Mouse (Mus musculus): ENCODE measurements around the gene Add3.

Gene Add3

DNA sequence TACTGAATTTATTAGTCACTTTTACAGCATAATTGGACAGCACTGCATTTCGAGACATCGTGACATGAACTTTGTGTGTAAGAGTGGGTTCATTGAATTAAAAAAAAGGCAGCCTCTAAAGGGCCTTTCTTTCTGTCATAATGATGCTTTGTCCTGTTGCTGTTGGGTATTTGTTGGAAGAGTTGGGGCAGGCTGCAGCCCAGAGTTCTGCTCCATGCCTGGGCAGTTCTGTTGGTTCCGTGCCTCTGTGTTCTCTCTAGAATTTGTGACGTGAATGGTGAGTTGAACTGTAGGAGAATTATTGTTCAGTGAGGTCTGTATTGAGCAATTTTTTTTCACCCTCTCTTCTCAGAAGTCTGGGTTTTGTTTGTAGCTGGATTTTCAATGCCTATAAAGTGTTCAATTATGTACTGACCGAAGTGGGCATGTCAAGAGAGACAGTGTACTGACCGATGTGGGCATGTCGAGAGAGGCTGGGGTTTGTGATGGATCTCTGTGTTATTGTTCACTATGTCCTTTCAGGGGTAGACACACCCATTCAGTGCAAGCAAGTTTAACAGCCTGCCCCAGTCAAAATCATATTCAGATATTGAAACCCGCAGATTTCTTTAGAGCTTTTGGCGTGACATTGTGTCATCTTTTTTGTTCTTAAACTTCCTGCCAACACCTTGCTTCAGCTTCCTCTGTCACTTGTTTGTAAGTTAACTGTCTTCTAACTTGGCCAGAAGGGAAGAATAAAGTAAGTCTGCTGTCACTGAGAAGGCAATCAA is 54.7 kb downstream of the Add3 start:
- no peak for DNase-seq

DNA sequence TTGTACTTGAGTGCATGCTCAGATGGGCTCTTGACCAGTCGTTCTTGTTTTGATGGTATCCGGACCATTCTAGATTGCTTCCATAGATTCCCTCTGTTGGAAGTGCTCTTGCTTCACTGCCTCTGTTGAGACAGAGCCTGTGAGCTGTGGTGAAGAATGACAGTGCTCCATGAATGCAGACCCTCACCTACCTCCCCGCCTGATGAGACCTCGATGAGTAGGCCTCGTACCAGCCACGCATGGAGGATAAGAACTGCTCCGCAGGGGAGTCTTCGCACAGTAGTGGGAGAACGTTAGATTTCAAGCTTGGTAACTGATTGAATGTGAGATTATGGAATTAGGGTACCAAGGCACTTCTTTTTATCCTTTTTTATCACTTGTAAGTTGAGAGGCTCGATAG is 56.7 kb downstream of the Add3 start:
- no peak for DNase-seq

DNA sequence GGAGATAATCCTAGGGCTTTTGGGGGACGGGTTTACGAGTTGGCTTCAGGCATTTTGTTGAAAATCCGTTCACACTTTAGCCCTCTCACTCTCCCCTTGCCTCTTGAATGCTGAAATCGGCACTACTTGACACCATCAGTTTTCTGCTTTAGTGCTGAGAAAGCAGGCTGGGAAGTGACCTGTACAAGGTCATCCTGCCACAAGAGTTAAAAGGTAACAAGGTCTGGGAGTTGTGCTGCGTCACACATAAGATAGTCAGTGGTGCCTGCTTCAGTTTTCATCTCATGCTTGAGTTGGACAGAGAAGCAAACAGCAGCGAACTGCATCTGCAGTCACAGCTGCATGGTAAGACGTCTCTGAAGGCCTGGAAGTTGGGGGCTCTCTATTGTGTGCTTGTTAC is 57.5 kb downstream of the Add3 start:
- peak; percentile 42 to 54 for DNase-seq

DNA sequence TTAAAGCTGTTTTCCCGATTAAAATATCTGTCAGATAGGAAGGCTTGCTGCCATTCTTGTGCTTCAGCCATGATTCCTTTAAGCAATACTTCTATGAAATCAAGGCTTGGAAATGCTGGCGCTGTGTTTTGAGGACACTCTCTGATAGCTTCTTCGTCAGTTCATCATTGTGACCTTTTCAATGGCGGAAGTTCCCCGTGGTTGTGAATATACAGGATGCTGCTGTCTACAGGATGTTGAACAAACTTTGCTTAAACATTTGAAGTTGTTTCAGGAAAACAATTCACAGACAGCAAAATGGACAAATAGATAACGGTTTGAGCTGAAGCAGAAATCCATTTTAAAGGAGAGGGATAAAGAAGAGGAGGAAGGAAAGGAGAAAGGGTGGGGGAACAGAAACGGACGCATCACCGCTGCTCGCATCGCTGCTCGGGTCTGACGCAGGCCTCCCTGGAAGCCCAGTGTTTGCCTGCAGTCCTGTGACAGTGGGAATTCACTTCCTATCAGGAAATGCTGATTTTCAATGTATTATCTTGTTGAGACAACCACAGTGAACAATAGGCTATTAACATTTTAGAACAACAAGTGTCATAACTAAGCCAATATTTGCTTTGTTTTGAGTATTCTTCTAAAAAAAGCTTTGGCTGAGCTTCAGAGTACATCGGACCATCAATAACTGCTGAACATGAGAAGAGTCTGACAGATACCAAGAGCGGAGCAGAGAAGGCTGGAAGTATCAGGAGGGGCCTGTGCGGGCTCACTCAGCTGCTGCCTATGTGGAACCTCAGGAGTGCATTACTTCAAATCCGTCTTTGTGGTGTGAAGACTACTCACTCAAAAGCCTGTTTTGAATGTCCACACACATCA is 58.7 kb downstream of the Add3 start:
- DNase-seq: peak in 1 of 2 experiments; percentile 45

DNA sequence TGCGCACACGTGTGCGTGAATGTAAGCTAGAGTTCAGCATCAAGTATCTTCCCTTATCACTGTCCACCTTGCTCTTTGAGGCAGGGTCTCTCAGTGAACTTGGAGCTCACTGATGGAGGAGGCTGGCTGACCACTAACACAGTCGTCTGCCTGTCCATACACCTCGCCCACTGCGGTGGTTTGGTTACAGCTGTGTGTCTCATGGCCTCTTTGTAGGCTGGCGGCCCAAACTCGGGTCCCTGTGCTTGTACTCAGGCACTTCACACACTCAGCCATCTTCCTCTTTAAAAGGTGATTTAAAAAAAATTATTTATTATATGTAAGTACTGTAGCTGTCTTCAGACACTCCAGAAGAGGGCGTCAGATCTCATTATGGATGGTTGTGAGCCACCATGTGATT is 59.5 kb downstream of the Add3 start:
- DNase-seq: no peak

DNA sequence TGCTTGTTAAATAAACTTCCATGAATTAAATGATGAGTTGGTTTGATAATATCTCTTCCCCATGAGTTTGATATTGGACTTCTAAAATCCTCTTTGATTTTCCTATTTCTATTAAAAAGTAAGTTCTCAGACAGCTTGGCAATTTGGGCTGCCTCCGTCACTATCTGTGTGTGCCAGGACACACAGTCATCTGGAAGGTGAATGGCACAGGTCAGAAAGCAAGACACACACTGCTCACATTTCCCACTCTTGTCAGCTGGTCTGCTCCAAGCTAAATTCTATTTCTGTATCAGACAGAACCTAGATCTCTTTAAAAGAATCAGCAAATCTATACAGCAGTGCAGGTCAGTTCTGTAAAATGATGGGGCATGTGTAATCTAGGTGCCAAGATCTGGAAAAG is 61.9 kb downstream of the Add3 start:
- DNase-seq: no peak

DNA sequence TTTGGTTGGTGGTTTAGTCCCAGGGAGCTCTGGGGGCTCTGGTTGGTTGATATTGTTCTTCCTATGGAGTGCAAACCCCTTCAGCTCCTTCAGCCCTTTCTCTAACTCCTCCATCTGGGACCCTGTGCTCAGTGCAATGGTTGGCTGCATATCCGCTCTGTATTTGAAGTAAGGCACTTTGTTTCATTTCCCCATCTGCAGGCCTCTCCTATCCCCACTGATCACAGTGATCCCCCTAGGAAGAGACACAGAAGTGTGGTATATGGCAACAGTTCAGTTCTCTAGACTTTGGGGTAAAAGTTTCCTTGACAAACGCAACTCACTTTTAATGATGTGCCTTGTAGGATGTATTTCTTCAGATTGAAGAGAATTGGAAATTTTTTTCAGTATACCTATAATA is 66.7 kb downstream of the Add3 start:
- no peak for DNase-seq

DNA sequence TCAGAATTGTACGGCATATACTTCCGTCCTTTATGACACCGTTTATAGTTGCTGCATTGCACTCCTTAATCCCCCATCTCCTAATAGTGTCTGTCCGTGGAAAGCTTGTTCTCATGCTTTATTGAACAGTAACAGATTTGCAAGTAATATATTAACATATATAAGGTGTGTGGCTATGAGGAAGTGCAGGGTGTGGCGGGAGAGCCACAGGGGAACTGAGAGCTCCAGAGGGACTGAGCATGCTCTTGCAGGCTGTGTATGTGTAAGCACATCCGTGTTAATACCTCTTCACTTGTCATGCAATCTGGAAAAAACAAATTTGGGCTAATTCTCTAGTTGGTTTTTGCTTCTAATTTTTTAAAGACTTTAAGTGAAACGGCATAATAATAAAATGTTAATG is 68.6 kb downstream of the Add3 start:
- no peak for DNase-seq

DNA sequence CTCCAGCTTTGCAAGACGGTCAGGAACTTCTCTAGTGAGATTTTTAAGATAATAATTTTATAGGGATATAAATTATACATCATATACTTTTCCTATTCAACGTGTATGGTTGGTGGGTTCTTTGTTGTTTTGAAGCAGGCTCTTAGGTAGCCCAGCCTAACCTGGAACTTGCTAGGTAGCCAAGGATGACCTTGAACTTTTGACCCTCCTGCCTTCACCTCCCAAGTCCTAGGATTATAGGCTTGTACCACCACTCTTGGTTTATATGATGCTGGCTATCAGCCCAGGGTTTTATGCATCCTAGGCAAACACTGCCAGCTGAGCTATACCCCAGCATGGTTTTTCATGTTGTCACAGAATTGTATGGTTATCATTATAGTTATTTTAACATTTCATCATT is 70.0 kb downstream of the Add3 start:
- no peak for DNase-seq

DNA sequence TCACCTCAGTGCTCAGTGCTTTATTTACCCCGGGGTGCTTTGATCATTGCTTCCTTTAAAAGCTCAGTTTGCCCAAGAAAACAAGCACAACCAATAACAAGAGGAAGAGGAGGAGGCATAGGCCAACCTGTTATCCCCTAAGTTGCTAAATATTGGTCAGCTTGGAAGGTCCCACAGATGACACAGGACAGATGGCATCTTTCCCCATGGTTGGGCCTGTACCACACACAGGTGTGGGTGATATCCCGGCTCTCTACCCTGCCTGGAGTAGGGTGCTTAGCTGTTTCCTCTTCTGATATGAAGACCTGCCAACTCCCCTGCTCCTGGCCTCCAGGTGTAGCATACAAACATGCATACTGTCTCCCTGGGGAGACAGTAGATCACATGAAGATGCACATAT is 75.1 kb downstream of the Add3 start:
- DNase-seq: no peak

DNA sequence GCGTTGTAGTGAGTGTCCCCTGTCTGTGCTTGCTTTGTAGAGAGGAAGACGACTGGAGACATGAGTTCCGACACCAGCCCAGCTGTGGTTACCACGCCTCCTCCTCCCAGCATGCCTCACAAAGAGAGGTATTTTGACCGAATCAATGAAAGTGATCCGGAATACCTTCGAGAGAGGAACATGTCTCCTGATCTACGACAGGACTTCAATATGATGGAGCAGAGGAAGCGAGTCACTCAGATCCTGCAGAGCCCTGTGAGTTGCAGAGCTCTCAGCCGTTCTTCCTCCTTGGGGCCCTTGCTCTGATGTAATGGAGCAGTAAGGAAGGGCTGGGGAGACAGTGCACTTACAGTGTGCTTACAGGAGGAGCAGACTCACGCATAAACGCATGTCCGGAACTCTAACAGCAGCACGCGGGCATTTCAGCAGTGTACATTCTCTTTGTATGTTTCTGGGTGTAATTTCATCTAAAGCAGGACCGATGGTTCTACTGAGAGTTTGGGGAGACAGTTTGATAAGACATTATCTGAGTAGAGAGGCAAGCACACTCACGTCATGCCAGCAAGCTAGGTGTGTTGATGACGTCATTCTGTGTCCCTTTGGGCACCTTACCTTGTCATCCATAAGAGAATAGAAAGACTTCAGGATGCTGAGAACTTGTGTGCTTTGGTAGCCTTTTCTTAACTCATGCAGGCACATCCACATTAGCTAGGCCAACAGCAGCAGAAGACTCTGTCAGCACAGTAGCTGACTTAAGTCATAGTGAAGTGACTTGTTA is 76.7 kb downstream of the Add3 start:
- DNase-seq: no peak

DNA sequence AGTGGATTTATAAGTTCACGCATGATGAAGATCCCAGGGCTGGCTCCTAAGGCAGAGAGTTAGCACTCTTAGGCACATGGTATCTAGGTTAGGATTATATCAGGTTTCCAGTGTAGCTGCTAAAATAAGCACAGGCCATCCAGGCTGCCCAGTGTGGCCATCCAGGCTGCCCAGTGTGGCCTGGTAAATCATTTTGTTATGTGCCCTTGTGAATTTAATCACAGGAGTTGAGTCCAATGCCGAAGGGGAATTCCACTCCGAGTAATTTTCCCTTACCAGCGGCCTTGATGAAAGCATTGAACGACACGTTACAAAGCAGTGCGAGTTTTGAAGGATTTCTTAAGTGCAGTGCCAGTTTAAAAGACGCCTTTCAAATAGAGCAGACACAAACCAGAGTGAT is 77.6 kb downstream of the Add3 start:
- peak; percentile 29 to 51 for DNase-seq

DNA sequence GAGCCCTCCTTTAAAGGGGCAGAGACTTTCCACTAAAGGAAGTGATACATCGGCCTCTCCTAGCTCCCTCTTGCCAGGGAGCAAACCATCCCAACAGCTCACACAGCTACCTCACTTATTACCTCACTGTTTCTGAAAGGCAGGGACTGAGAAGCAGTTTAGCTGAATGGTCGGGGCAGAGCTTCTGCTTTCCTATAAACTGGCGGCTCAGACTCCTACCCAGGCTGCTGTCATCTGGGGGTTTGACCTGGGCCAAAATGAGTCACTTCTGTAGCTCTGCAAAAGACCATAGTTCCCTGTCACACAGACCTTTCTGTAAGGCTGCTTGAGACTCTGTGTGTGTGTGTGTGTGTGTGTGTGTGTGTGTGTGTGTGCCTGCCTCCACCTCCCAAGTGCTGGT is 79.1 kb downstream of the Add3 start:
- DNase-seq: no peak

DNA sequence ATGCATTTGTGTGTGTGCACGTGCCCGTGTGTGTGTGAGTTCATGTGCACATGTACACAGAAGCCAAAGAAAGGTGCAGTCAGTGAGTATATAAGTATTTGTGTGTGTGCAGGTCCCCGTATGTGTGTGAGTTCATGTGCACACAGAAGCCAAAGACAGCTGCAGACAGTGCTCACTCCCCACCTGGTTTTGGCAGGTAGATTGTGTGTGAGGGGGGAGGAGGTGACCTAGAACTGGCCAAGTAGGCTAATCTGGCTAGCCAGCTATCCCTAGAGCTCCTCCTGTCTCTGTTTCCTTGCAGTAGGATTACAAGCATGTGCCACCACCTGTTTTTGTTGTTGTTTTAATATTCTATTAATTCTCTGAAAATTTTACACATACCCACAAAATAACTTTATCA is 80.9 kb downstream of the Add3 start:
- no peak for DNase-seq

DNA sequence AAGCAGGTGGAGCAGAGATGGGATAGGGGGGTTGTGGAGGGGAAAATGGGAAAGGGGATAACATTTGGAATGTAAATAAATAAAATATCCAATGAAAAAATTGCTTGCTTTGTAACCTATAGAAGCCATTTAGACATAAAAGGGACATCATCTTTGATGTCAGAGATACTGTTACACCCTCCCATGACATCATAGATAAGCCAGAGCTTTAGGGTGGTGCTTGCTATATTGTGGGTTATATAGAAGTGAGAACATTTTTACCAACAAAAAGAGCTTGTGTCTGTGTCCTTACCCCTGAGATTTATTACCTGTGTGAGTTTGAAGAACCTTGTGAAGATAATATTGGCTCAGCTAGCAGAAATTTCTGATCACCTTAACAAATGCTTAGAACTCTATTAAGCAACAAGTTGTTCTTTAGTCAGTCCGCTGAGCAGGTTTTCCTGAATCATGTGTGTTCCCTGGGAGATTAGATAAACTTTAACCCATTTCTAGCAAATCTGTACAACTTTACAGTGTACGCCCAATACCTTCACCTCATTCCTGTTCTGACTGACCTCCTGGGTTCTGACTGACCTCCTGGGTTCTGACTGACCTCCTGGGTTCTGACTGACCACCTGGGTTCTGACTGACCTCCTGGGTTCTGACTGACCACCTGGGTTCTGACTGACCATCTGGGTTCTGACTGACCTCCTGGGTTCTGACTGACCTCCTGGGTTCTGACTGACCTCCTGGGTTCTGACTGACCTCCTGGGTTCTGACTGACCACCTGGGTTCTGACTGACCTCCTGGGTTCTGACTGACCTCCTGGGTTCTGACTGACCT is 85.2 kb downstream of the Add3 start:
- peak; percentile 23 to 71 for DNase-seq

DNA sequence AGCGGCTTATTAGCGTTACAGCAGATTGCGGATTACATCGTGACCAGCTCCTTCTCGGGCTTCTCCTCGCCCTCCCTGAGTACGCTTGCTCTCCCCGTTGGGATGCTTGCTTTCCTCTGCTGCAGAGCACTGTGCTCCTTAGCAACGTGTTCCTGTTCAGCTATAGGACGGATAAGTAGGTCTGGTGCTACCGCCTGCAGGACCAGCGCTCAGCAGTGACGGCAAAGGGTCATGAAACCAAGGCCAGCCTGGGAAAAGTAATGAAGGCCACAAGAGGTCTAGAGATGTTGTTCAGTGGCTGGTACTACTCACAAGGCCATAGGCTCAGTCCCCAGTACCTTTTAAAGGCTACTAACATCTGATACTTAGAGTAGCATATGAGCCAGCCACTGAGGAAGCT is 86.4 kb downstream of the Add3 start:
- DNase-seq: no peak

DNA sequence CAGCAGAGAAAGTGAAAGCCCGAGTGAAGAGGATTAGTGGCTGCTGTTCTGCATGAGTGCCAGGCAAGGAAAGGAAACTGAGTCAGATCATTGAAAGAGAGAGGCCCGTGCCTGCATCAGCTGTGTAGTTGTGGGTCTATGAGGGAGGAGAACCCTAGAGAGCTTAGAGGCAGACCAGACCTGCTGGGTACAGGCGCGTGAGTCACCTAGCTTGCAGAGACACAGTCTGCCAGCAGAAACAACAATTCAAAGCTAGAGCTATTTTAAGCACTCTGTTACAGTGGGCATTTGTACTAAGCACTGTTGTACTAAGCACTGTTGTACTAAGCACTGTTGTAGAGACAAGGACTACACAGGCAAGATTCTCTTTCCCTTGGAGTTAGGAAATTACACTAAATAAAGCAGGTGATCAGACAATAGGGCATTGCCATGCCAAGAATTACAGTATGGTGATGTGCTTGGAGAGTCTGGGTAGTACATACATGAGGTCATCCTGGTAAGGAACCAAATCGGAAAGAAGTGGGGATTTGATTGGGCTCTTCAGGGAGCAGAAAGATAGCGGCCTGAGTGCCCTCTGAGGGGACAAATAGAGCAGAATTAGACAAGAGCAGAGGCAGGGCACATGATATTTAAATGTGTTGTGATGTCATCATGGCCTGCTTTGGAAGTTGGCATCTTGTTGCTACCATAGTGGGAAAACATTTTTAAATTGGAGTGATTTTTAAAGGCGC is 88.0 kb downstream of the Add3 start:
- no peak for DNase-seq

DNA sequence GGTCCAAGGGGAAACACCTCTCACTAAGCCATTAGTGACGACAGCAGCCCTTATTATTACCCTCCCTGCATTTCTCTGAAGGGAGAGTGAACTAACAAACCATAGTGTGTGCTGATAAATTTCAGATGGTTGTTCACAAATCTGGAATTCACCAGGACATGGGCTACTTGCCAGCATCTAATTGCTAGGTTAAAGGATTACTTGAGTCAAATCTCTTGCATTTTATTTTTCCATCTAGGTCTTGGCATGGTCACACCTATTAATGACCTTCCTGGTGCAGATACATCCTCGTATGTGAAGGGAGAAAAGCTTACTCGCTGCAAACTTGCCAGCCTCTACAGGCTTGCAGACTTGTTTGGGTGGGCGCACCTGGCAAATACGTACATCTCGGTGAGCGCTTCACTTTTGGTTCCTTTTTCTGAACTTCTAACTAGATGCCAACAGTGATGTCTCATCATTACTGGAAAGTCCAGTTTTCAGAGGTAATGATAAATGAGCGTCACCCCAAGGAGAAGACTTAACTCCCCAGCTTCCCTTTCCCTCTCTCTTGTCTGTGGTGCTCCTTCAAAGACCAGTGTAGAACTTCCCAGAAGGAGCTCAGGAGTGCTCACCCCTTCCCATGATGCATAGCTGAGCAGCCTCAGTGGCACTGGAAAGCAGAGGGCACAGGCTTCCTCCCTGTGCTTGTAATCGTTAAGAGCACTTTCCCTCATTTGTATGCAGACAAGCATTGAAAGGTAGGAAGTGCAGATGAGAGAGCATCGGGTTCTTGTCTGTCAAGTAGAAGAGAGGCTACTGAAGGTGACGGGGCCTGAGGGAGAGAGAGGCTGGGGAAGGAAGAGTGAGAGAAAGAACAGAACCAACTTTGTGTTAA is 90.9 kb downstream of the Add3 start:
- DNase-seq: no peak

DNA sequence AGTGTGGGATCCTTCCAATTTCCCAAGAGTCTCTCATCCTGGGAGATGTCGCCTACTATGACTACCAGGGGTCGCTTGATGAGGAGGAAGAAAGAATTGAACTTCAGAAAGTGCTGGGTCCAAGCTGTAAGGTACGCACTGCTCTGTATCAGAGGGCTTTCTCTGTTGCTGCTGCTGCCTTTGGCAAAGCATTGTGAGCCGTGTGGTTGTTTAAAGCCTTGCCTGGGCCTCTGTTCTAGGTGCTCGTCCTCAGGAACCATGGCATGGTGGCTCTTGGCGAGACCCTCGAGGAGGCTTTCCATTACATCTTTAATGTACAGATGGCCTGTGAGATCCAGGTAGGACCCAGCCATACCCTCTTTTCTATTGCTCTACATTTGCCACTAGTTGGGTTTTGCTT is 93.3 kb downstream of the Add3 start:
- DNase-seq: no peak

DNA sequence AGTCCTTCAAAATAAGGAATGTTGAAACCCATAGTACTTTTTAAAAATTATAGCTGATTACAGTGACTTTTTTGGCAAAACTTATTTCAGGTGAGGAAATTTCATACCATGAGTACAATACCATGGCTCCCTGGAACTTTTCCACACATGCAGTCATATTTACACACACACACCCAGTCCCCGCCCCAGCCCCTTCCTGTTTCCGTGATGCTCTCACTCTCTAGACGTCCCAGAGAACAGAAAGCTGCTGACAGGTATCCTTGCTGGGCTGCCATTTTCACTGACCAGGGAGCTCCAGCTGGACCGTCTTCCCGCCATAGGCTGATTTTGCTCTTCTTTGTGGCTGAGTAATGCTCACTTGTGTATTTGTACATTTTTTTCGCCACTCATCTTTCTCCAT is 101.6 kb downstream of the Add3 start:
- DNase-seq: no peak

DNA sequence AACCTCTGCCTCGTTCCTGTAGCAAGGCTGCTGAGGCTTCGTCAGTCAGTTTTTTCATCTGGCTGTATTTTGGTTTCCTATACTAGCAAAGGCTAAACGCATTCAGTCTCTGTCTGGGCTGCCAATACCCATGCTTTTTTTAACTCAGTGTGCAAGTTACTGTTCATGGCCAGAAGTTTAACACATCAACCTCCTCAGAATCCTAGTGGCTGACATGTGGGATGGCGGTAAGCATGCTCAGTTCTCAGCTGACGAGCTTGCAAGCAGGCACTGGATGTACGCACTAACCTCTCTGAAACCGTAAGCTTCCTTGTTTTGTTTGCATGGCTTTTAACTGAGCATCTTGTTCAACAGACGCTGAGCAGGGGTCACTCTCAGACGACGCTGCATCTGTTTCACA is 103.7 kb downstream of the Add3 start:
- no peak for DNase-seq
